Mouse (Mus musculus): Measurements from ENCODE around the gene Mllt11.

The Mllt11 gene

DNA sequence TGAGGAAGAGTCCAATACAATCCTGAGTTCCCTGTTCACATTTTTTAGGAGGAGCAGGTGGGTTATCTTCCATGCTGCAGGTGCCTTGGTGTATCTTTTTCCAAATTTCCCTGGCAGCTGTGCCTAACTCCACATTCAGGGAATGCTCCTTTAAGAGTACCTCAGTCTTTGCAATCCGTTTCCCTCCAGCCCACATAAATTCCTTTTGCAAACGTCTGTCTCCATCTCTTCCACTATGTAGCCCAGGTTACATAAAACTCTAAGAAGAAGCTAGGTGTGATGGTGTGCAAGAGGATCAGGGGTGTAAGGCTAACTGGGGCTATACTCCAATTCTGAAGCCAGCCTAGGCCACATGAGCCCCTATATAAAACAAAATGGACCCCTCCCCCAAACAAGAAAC lies 11.1 kb upstream of the Mllt11 start:
- no peak for DNase-seq (ENCODE audit: low spot score)

- no peak for DNase-seq (ENCODE audit: low spot score)
Observed at GRCm38 (mm10) chr3:95241498-95241897, 9.5 kb upstream of the Mllt11 start, which contains the start of gene Gm128. TSS of gene Gm128 (minus strand) at chr3:95241598.

GRCm38 (mm10) chr3:95240900-95241299 lies 8.9 kb upstream of the Mllt11 start:
- no peak for DNase-seq (ENCODE audit: low spot score)

DNA sequence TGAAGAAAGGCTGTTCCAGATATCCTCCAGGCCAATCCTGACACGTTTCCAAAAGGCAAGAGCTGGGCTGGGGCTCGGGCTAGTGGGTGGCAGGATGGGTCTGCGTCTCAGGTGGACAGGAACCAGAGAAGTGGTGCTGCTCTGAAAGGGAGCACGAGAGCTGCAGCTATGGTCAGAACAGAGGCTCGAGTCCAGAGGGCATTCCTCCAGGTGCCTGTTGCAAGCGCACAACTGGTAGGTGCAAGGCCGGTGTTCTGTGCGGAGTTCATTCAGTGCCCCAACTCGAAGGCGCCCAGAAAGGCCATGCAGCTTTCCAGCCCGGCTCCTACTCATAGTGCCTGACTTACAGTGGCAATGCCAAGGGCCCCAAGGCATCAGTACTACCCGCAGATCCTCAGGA lies 8.0 kb upstream of the Mllt11 start:
- no peak for DNase-seq (ENCODE audit: low spot score)

DNA sequence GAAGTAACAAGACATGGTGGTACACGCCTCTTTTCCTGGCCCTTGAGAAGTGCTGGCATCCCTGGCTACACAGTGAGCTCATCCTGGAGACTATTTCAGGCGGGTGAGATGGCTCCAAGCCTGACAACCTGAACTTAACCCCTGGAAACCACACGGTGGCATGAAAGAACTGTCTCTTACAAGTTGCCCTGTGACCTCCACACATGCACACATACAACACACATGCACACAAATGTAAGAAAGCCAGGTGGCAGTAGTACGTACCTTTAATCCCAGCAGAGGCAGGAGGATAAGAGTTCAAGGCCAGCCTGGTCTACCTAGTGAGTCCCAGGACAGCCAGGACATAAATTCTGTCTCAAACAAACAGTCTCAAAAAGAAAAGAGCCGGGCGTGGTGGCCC lies 7.1 kb upstream of the Mllt11 start:
- DNase-seq (ENCODE audit: low spot score): no peak

GRCm38 (mm10) chr3:95237541-95238099 lies 5.6 kb upstream of the Mllt11 start:
- no peak for DNase-seq (ENCODE audit: low spot score)

DNA sequence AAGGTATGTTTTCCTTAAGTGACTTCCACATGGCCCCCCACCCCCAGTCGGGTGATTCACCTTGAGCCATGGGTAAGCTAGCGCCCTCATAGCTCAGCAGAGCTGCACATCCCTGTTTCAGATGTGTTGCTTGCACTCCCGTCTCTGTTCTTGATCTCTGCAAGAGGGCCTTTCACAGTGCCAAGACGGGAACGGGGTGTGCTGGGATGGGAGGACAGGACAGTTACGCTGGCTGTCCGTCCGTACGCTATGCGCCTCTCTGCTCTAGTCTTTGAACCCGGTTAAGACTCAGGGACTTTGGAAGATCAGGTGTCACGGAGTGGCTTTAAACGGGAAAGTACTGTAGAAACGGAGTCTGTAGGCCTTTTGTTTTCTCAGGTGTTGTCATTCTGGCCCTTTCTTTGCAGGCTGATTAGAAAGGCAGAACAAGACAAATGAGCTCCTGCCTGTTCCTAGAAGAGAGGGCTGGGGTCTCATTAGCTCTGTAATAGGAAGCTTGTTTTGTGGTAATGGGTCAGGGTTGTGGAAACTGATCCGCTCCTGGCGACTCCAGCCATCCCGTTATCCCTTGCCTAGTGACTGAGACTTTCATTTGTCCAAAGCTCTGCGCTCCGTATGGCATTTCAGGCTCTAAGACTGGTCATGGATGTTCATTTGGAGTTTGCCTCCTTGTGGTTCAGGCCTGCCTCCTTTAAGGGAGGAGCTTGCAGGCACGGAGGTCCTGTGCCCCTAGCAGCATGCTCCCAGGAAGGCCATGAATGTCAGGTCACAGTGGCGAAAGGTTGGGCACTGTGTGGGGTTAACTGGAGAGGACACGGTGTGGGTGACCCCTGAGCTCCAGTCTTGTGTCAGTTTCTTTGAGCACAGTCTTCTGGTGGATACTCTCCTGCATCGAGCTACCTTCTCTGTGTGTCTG lies 3.7 kb upstream of the Mllt11 start:
- no peak for DNase-seq (ENCODE audit: low spot score)

- DNase-seq (ENCODE audit: low spot score): no peak
Observed at GRCm38 (mm10) chr3:95233303-95233980, 1.5 kb upstream of the Mllt11 start.

GRCm38 (mm10) chr3:95232771-95233170 lies 800 bp upstream of the Mllt11 start:
- peak; percentile 32 for DNase-seq (ENCODE audit: low spot score)

DNA sequence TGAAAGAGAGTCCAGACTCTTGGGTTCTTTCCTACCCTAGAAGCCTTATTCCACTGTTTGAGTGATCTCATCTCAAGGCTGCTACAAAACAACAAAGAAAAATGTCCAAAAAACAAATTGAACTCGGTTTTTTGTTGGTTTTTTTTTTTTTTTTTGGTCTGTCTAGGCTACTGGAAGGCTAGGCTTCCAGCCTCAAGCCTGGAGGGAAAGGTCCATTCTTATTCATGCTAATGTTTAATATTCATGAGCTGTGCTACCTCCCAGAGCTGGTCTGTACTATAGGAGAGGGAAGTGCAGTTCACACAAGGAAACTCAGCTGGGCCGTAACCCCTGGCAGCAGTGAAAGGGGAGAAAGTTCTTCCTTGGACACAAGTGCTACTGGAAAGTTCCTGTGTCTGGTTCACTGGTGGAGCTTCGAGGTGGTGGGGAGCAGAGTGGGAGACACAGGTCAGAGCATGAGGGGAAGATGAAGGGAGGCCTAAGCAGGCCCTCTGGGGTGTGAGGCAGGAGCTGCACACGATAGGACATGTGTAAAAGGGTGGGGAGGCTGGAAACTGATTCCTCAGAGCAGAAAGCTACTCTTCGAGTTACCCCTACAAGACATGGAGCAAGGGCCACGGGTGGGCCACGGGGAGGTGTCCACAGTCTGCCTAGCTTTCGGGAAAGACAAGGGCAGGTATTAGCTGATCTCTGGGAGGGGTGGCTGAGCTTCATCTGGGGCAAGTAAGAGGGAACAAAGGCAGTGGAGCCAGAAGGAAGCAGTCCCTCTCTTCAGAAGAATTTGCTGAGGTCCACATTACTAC lies 1.3 kb downstream of the Mllt11 start:
- no peak for DNase-seq (ENCODE audit: low spot score)

DNA sequence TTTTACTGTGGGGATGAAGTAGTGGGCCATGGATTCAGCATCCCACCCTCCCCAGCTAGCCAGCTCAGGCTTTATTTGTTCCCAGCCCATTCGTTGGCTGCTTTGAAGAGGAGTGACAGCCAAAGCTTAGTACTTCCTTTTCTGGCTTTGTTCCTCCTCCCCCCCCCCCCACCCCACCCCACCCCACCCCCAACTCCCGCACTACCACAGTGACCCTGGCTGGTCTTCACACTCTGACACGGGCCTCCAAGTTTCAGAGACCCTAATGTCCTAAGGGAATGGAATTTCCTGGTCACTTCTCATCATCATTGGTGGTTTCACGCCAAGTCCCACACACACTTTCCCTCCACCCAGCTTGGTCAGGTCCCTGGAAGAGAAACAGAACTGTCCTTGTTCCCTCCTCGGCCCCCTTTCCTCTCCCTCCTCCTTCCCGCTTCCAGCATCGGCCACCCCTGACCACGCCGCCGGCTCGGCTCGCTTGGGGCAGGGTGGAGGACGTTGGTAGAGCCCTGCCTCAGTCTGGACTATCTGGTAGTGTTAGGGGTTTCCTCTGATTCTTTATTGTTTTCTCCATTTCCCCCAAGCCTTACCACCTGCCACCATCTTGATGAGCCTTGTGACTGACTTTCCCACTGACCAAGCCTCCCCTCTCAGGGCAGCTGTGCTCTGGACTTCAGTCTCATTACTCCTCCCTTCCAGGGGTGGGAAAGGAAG lies 2.0 kb downstream of the Mllt11 start:
- DNase-seq (ENCODE audit: low spot score): no peak

- DNase-seq (ENCODE audit: low spot score): peak; percentile 23
Observed at GRCm38 (mm10) chr3:95228894-95229780, 2.8 kb downstream of the Mllt11 start.

DNA sequence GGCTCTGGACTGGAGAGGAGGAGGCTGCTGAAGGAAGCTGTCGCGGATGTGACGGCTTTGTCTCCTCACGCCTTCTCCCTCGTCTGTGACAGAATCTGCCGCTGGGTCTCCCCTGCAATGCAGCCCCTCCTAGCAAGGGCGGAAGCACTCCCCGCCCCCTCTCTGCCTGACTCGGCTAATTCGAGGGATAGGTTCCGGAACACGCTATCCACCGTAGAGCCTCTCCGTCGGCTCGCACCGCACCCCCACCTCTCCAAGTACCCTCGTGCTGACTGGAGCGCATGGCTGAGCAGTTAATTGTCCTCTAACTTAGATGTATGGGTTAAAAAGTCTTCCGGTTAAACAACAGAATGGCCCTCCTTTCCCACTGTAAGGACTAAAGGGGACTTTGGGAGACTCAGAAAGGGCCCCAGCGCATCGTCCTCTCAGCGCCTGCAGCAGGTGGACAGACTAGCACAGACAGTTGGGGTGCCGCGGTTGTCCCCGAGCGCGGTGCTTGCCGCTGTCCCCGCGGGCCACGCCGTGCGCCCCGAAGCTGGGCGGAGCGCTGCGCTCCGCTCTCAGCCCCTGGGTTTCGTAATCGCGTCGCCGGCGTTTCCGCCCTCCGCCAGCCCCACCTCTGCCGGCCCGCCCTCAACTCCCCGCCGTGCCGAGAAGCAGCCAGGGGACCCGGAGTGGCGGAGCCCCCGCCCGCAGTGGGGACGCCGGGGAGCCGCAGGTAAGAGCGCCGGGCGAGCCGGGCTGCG lies 3.6 kb downstream of the Mllt11 start, which contains the start of gene Cdc42se1:
Gene Cdc42se1 (plus strand): TSS at position 585 of the 746 bp plus-strand sequence.
- DNase-seq (ENCODE audit: low spot score): peak; percentile 87

DNA sequence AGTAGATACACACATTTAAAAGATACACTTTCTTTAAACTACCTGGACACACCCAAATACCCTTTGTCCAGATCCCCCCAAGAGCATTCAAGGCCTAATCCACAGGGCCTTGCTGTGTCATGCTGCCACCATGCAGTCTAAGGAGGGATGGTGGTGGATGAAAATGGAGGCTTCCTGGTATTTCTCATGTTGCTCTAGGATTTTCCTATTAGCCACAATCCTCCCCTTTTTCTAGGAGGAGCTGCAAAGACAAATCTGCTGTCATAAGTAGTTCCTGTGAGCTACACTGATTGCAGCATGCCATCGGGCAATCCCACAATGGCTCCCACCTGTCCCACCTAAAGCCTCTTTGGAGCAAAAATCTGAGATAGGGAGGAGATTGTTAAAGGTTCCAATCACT lies 4.8 kb downstream of the Mllt11 start:
- DNase-seq (ENCODE audit: low spot score): peak; percentile 31

DNA sequence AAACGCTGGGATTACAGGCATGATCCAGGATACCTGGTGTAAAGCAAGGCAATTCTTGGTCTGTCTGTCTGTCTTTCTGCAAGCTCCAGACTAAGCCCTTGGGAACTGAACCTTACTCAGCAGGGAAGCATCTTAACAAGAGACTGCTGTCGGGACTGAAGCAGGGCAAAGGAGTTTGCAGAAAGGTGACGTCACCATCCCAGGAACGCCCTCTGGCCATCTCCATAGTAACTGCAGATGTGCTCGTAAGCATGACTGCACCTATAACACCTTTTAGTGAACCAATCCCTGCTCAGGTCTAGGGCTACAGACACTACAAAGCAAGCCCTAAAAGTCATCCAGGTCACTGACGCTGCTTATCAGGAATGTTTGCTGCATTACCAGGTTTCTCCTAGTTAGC lies 7.7 kb downstream of the Mllt11 start:
- peak; percentile 34 for DNase-seq (ENCODE audit: low spot score)

DNA sequence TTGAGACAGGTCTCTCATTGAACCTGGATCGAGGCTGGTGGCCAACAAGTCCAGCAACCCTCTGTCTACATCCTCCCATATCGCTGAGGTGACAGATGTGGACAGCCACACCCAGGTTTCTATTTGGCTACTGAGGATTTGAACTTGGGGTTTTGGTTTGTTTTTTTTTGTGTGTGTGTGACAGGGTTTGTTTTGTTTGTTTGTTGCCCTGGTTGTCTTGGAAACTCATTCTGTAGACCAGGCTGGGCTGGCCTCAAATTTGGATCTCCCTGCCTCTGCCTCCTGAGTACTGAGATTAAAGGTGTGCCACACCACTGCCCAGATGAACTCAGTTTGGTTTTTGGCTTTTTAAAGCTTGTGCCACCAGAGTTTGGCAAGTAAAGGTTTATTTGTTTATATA lies 8.9 kb downstream of the Mllt11 start:
- DNase-seq (ENCODE audit: low spot score): no peak

GRCm38 (mm10) chr3:95218466-95219137 lies 13.4 kb downstream of the Mllt11 start:
- DNase-seq (ENCODE audit: low spot score): peak; percentile 32

- DNase-seq (ENCODE audit: low spot score): peak; percentile 93
Observed at GRCm38 (mm10) chr3:95217255-95218134, 14.5 kb downstream of the Mllt11 start, which contains the start of gene Gabpb2. TSS of gene Gabpb2 (minus strand) at chr3:95217916.
